15 mouse cellular contexts compared by ENCODE assay signal in genomic region chr3:148838095-148838834, GRCm38 (mm10).
DNase-seq lines count a peak whose midpoint lies in the region; ATAC-seq and TF ChIP-seq lines count a peak whose summit lies in the region.
"Had no signal": no experiment of that assay in that cellular context is flagged by ENCODE, and none has a peak within 500 bp of the region (broad histone marks: within the 10 kb centered on the region; RNA-seq: fewer than 3 reads in every experiment).

No protein-coding gene starts in this region.

- H3K9me3 ChIP-seq in heart, postnatal 0 days (replicated peaks; ENCODE audit: control insufficient read depth, low read length) = no peaks in the 10 kb centered on the region
- no peaks in the 10 kb centered on the region for H3K9me3 ChIP-seq in heart, embryonic 10.5 days
- H3K9me3 ChIP-seq in neural tube, embryonic 12.5 days = no peaks in the 10 kb centered on the region
- H3K9me3 ChIP-seq in midbrain, embryonic 12.5 days = no peaks in the 10 kb centered on the region
- H3K9me3 ChIP-seq: intestine, embryonic 15.5 days had no signal

- ATAC-seq in heart, postnatal 0 days (ENCODE audit: insufficient read depth, low read depth) = no peak
- 0 out of 2 replicates have a peak, but pooled peaks have one; percentile 51 for ATAC-seq in neural tube, embryonic 12.5 days (ENCODE audit: low FRiP score, low read depth)
- peak; percentile 59; the same call in 1 of the 2 replicates for ATAC-seq in midbrain, embryonic 12.5 days (ENCODE audit: low FRiP score, low read depth)
- ATAC-seq: intestine, embryonic 15.5 days; liver, postnatal 0 days; Patski had no signal

- WGBS in heart, postnatal 0 days = 67% methylated on average over 13 of the region's 13 CpGs
- WGBS in heart, embryonic 10.5 days = 90% methylated on average over 13 of the region's 13 CpGs
- 80% methylated on average over 13 of the region's 13 CpGs for WGBS in neural tube, embryonic 12.5 days
- WGBS in midbrain, embryonic 12.5 days = 66% methylated on average over 13 of the region's 13 CpGs
- 38% methylated on average over 13 of the region's 13 CpGs for WGBS in cerebellum, adult 2 months

- TF ChIP-seq CTCF in heart, postnatal 0 days (IDR thresholded peaks at IDR 0.05; ENCODE audit: low read depth) = no peak
- no peak for TF ChIP-seq CTCF in cerebellum, adult 2 months (IDR thresholded peaks at IDR 0.05; ENCODE audit: borderline replicate concordance, insufficient read depth, low read depth, low read length)

- H3K27me3 ChIP-seq in heart, postnatal 0 days (ENCODE audit: control insufficient read depth, insufficient read depth, low read length) = no peaks in the 10 kb centered on the region
- H3K27me3 ChIP-seq in heart, embryonic 10.5 days (ENCODE audit: insufficient read depth, poor library complexity, severe bottlenecking) = no peaks in the 10 kb centered on the region
- no peaks in the 10 kb centered on the region for H3K27me3 ChIP-seq in neural tube, embryonic 12.5 days (replicated peaks)
- H3K27me3 ChIP-seq in midbrain, embryonic 12.5 days = no peaks in the 10 kb centered on the region
- no peaks in the 10 kb centered on the region for H3K27me3 ChIP-seq in cerebellum, adult 2 months (ENCODE audit: control insufficient read depth, insufficient read depth, low read length)
- H3K27me3 ChIP-seq: intestine, embryonic 15.5 days; Patski had no signal

- H3K4me2 ChIP-seq in heart, postnatal 0 days (ENCODE audit: low read depth, low read length) = no peak overlapping the region
- H3K4me2 ChIP-seq in neural tube, embryonic 12.5 days (replicated peaks) = no peak overlapping the region
- peak overlapping the region; percentile 11; the same call in 1 of the 2 replicates for H3K4me2 ChIP-seq in midbrain, embryonic 12.5 days (replicated peaks)
- H3K4me2 ChIP-seq: intestine, embryonic 15.5 days had no signal

- no peak overlapping the region for H3K27ac ChIP-seq in heart, postnatal 0 days (ENCODE audit: low read depth)
- H3K27ac ChIP-seq in heart, embryonic 10.5 days = no peak overlapping the region
- H3K27ac ChIP-seq in neural tube, embryonic 12.5 days = no peak overlapping the region
- H3K27ac ChIP-seq in midbrain, embryonic 12.5 days (replicated peaks) = 0 out of 2 replicates have a peak overlapping the region, but pooled peaks have one; percentile 30
- no peak overlapping the region for H3K27ac ChIP-seq in cerebellum, adult 2 months (ENCODE audit: insufficient read depth, low read length)
- H3K27ac ChIP-seq: intestine, embryonic 15.5 days had no signal

- TF ChIP-seq POLR2A in cerebellum, adult 2 months (IDR thresholded peaks at IDR 0.05; ENCODE audit: borderline replicate concordance, insufficient read depth, low read length) = no peak

- H3K4me1 ChIP-seq in heart, postnatal 0 days (ENCODE audit: control insufficient read depth, insufficient read depth) = no peaks in the 10 kb centered on the region
- peaks cover 6% of the 10 kb centered on the region; the same call in 1 of the 2 replicates for H3K4me1 ChIP-seq in heart, embryonic 10.5 days
- H3K4me1 ChIP-seq in neural tube, embryonic 12.5 days = peaks cover 6% of the 10 kb centered on the region
- peaks cover 23% of the 10 kb centered on the region for H3K4me1 ChIP-seq in midbrain, embryonic 12.5 days
- H3K4me1 ChIP-seq in cerebellum, adult 2 months (ENCODE audit: control insufficient read depth, insufficient read depth, low read length) = no peaks in the 10 kb centered on the region
- H3K4me1 ChIP-seq: intestine, embryonic 15.5 days had no signal

- DNase-seq in heart, postnatal 0 days (ENCODE audit: low spot score) = peak; percentile 29
- DNase-seq in heart, embryonic 10.5 days (ENCODE audit: low spot score) = no peak
- DNase-seq in neural tube, embryonic 10.5 days (ENCODE audit: extremely low spot score, low spot score) = no peak
- DNase-seq in layer of hippocampus, adult 18-20 months (ENCODE audit: low spot score in 2 of 2) = no peak
- no peak for DNase-seq in cerebellum, adult 2 months
- DNase-seq: cerebellum, adult 18-20 months; kidney, postnatal 10 days; layer of hippocampus, postnatal 36 days; liver, postnatal 0 days; lung, postnatal 4 days; right cerebral cortex, postnatal 14 days had no signal

- no peak for TF ChIP-seq EP300 in heart, postnatal 0 days (IDR thresholded peaks at IDR 0.05; ENCODE audit: low read depth)

- H3K4me3 ChIP-seq in heart, postnatal 0 days (ENCODE audit: low read depth, low read length) = no peak overlapping the region
- no peak overlapping the region for H3K4me3 ChIP-seq in heart, embryonic 10.5 days
- no peak overlapping the region for H3K4me3 ChIP-seq in neural tube, embryonic 12.5 days
- no peak overlapping the region for H3K4me3 ChIP-seq in midbrain, embryonic 12.5 days
- H3K4me3 ChIP-seq in cerebellum, adult 2 months (replicated peaks; ENCODE audit: insufficient read depth, low read depth, low read length) = no peak overlapping the region
- H3K4me3 ChIP-seq: intestine, embryonic 15.5 days had no signal

- no peak overlapping the region for H3K9ac ChIP-seq in heart, postnatal 0 days (replicated peaks; ENCODE audit: low read depth, low read length)
- H3K9ac ChIP-seq in neural tube, embryonic 12.5 days = no peak overlapping the region
- H3K9ac ChIP-seq in midbrain, embryonic 12.5 days (replicated peaks) = no peak overlapping the region
- H3K9ac ChIP-seq: intestine, embryonic 15.5 days; liver, postnatal 0 days had no signal

- H3K36me3 ChIP-seq in heart, postnatal 0 days (replicated peaks; ENCODE audit: control insufficient read depth, insufficient read depth, low read length) = peaks cover 55% of the 10 kb centered on the region
- H3K36me3 ChIP-seq in heart, embryonic 10.5 days = peaks cover 51% of the 10 kb centered on the region
- H3K36me3 ChIP-seq in neural tube, embryonic 12.5 days = peaks cover 38% of the 10 kb centered on the region
- H3K36me3 ChIP-seq in midbrain, embryonic 12.5 days = peaks cover 43% of the 10 kb centered on the region
